Mouse (Mus musculus) E14TG2a.4 (cell line): ENCODE results near the gene Dek.

Experiments
- CTCF ChIP-seq: conservative IDR thresholded peaks from 2 replicates; pipeline ENCODE4 v1.5.1; 2014; ENCODE audit warnings: low read length
- POU5F1 ChIP-seq: IDR thresholded peaks from 2 replicates; pipeline ENCODE4 v1.6.1; 2014; ENCODE audit warnings: low read length, borderline replicate concordance

DNA sequence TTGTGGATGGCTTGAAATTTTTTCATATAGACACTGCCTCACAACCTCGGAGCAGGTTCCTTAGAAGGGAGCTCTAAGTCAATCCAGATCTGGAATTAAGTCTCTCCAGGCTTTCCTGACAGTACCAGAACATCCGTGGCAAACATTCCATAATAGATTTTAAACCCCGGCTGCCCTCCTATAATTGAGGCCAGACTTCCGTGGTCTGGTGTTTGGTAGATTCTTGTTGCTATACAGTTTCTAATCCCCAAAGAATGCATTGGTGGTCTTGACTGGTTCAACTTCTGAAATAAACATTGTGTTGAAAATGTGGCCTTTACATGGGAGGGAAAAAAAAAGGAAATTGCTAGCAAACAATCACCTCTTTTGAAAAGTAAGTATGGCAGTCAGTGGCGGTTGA is 47.2 kb upstream of the Dek start:
- TF ChIP-seq CTCF (no peak), POU5F1 (no peak)
